Comparison of ENCODE assay signal across 9 mouse cellular contexts in the genomic region with DNA sequence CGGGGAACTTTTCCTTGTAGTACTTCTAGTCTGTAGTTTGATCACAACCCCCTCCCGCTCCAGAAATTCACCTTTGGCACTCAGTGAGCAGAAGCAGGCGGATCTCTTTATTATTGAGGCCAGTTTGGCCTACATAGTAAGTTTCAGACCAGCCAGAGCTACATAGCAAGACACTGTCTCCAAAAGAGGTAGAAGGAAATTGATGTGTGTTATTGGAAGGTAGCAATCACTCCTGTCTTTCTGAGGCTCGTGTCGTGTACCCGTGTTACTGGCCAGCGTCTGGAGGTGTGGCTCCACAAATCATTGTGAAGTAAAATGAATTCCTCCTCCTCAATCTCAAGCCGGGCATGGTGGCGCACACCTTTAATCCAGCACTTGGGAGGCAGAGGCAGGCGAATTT. TPM values are rescaled to one million over a fixed set of nuclear protein-coding genes. Genes with fewer than 3 reads are reported as not detected.
DNase-seq lines count a peak whose midpoint lies in the region; ATAC-seq and TF ChIP-seq lines count a peak whose summit lies in the region.
"Had no signal": no experiment of that assay in that cellular context is flagged by ENCODE, and none has a peak within 500 bp of the region (broad histone marks: within the 10 kb centered on the region; RNA-seq: fewer than 3 reads in every experiment).

No protein-coding gene starts in this region.

- peaks cover 12% of the 10 kb centered on the region for H3K4me1 ChIP-seq in kidney, embryonic 14.5 days (ENCODE audit: control insufficient read depth, insufficient read depth, low read length)
- H3K4me1 ChIP-seq in bone marrow macrophage, adult 2 months (ENCODE audit: control insufficient read depth, insufficient read depth, low read length) = peaks cover 27% of the 10 kb centered on the region
- H3K4me1 ChIP-seq in hindbrain, embryonic 14.5 days (replicated peaks; ENCODE audit: control insufficient read depth, insufficient read depth, low read length) = peaks cover 33% of the 10 kb centered on the region
- H3K4me1 ChIP-seq in midbrain, embryonic 13.5 days (replicated peaks) = peaks cover 43% of the 10 kb centered on the region

- H3K4me3 ChIP-seq in kidney, embryonic 14.5 days (ENCODE audit: low read length) = peak overlapping the region; percentile 83
- H3K4me3 ChIP-seq in bone marrow macrophage, adult 2 months (ENCODE audit: insufficient read depth, low read length) = peak overlapping the region; percentile 82
- peak overlapping the region; percentile 95 for H3K4me3 ChIP-seq in hindbrain, embryonic 14.5 days (replicated peaks; ENCODE audit: low read length)
- peak overlapping the region; percentile 87 for H3K4me3 ChIP-seq in midbrain, embryonic 13.5 days (replicated peaks)

- no peak for ATAC-seq in kidney, embryonic 14.5 days (ENCODE audit: low FRiP score, low TSS enrichment)
- ATAC-seq in hindbrain, embryonic 14.5 days (ENCODE audit: low FRiP score) = no peak
- no peak for ATAC-seq in midbrain, embryonic 13.5 days

- TF ChIP-seq CTCF in bone marrow macrophage, adult 2 months (IDR thresholded peaks at IDR 0.05; ENCODE audit: low read depth, low read length) = no peak

- peak overlapping the region; percentile 71 for H3K4me2 ChIP-seq in kidney, embryonic 14.5 days (replicated peaks; ENCODE audit: low read depth, low read length)
- H3K4me2 ChIP-seq in hindbrain, embryonic 14.5 days (replicated peaks) = peak overlapping the region; percentile 72
- H3K4me2 ChIP-seq in midbrain, embryonic 13.5 days (replicated peaks) = peak overlapping the region; percentile 73

- WGBS in kidney, embryonic 14.5 days = 84% methylated on average over 10 of the region's 10 CpGs
- WGBS in hindbrain, embryonic 14.5 days = 90% methylated on average over 10 of the region's 10 CpGs
- 96% methylated on average over 10 of the region's 10 CpGs for WGBS in midbrain, embryonic 13.5 days

- no peak overlapping the region for H3K27ac ChIP-seq in kidney, embryonic 14.5 days (ENCODE audit: low read depth, low read length)
- no peak overlapping the region for H3K27ac ChIP-seq in bone marrow macrophage, adult 2 months (ENCODE audit: insufficient read depth, low read depth, low read length)
- no peak overlapping the region for H3K27ac ChIP-seq in hindbrain, embryonic 14.5 days
- no peak overlapping the region for H3K27ac ChIP-seq in midbrain, embryonic 13.5 days

- H3K9me3 ChIP-seq in kidney, embryonic 14.5 days (ENCODE audit: control insufficient read depth, low read length) = no peaks in the 10 kb centered on the region
- H3K9me3 ChIP-seq in hindbrain, embryonic 14.5 days (ENCODE audit: control insufficient read depth, low read length) = no peaks in the 10 kb centered on the region
- H3K9me3 ChIP-seq in midbrain, embryonic 13.5 days = no peaks in the 10 kb centered on the region

- no peak for TF ChIP-seq POLR2A in bone marrow macrophage, adult 2 months (IDR thresholded peaks at IDR 0.05; ENCODE audit: borderline replicate concordance, low read depth, low read length)

- H3K27me3 ChIP-seq in kidney, embryonic 14.5 days (ENCODE audit: control insufficient read depth, insufficient read depth, low read length) = no peaks in the 10 kb centered on the region
- H3K27me3 ChIP-seq in hindbrain, embryonic 14.5 days (ENCODE audit: control insufficient read depth, insufficient read depth, low read length) = no peaks in the 10 kb centered on the region
- H3K27me3 ChIP-seq in midbrain, embryonic 13.5 days = no peaks in the 10 kb centered on the region

- H3K36me3 ChIP-seq in kidney, embryonic 14.5 days (ENCODE audit: control insufficient read depth, insufficient read depth, low read length) = no peaks in the 10 kb centered on the region
- H3K36me3 ChIP-seq in hindbrain, embryonic 14.5 days (replicated peaks; ENCODE audit: control insufficient read depth, insufficient read depth) = no peaks in the 10 kb centered on the region
- H3K36me3 ChIP-seq in midbrain, embryonic 13.5 days = no peaks in the 10 kb centered on the region

- DNase-seq in kidney, adult 11 months = no peak
- DNase-seq in hindbrain, embryonic 14.5 days (ENCODE audit: low spot score) = no peak
- no peak for DNase-seq in ovary, postnatal 36 days (ENCODE audit: low spot score)
- no peak for DNase-seq in layer of hippocampus, adult 9-10 months (ENCODE audit: low spot score)
- no peak for DNase-seq in right cerebral cortex, postnatal 10 days (ENCODE audit: low spot score in 2 of 2)
- DNase-seq: gastrocnemius, postnatal 10 days had no signal

- no peak overlapping the region for H3K9ac ChIP-seq in kidney, embryonic 14.5 days (ENCODE audit: low read depth, low read length)
- no peak overlapping the region for H3K9ac ChIP-seq in hindbrain, embryonic 14.5 days
- no peak overlapping the region for H3K9ac ChIP-seq in midbrain, embryonic 13.5 days (replicated peaks)

RNA-seq across cellular contexts. Expression of a gene that starts 1.5 kb away (rescaled TPM):
- polyA plus RNA-seq in kidney, embryonic 14.5 days (2014; fragmentation: Nextera tagmentation; extraction: Ambion mirVana) = 46.8 and 62.6 TPM in 2 replicates
- 22.0 and 22.5 TPM in 2 replicates for polyA plus RNA-seq in bone marrow macrophage, adult 2 months (2012; ENCODE audit: insufficient read depth, insufficient read length, missing spikeins)
- 54.7 and 60.8 TPM in 2 replicates for polyA plus RNA-seq in hindbrain, embryonic 14.5 days (2014; fragmentation: Nextera tagmentation; extraction: Ambion mirVana)
- polyA plus RNA-seq in midbrain, embryonic 13.5 days (2015; fragmentation: Nextera tagmentation; extraction: Ambion mirVana) = 49.5 and 58.0 TPM in 2 replicates

RNA-seq across cellular contexts. Expression of a gene that starts 53.8 kb away (rescaled TPM):
- polyA plus RNA-seq in kidney, embryonic 14.5 days (2014; fragmentation: Nextera tagmentation; extraction: Ambion mirVana) = 26.2 and 35.0 TPM in 2 replicates
- 488 and 518 TPM in 2 replicates for polyA plus RNA-seq in bone marrow macrophage, adult 2 months (2012; ENCODE audit: insufficient read depth, insufficient read length, missing spikeins)
- polyA plus RNA-seq in hindbrain, embryonic 14.5 days (2014; fragmentation: Nextera tagmentation; extraction: Ambion mirVana) = 11.6 and 13.3 TPM in 2 replicates
- polyA plus RNA-seq in midbrain, embryonic 13.5 days (2015; fragmentation: Nextera tagmentation; extraction: Ambion mirVana) = 7.4 and 10.9 TPM in 2 replicates

RNA-seq across cellular contexts. Expression of a gene that starts 59.5 kb away (rescaled TPM):
- 397 and 412 TPM in 2 replicates for polyA plus RNA-seq in kidney, embryonic 14.5 days (2014; fragmentation: Nextera tagmentation; extraction: Ambion mirVana)
- 80.5 and 85.1 TPM in 2 replicates for polyA plus RNA-seq in bone marrow macrophage, adult 2 months (2012; ENCODE audit: insufficient read depth, insufficient read length, missing spikeins)
- 310 and 332 TPM in 2 replicates for polyA plus RNA-seq in hindbrain, embryonic 14.5 days (2014; fragmentation: Nextera tagmentation; extraction: Ambion mirVana)
- 232 TPM in 2 replicates for polyA plus RNA-seq in midbrain, embryonic 13.5 days (2015; fragmentation: Nextera tagmentation; extraction: Ambion mirVana)

Comparison
In these comparisons a context has a peak if more than half of its experiments do, and no peak if none do; other contexts are left out.
1. RNA of a gene that starts 53.8 kb away (polyA plus RNA-seq): 488 to 518 TPM in bone marrow macrophage, adult 2 months; 26.2 to 35.0 TPM in kidney, embryonic 14.5 days, 11.6 to 13.3 TPM in hindbrain, embryonic 14.5 days and 7.4 to 10.9 TPM in midbrain, embryonic 13.5 days; every median in the first group is over 10 times any median in the second.
2. Peak in every context shown above with its lines, with median percentiles within 50 percentile points of each other: H3K4me2 ChIP-seq and H3K4me3 ChIP-seq.